Mouse (Mus musculus): ENCODE results near the gene Map1a.
A peak's percentile ranks its signal among the peaks of the same experiment; 100 is the strongest.

Map1a gene

DNA sequence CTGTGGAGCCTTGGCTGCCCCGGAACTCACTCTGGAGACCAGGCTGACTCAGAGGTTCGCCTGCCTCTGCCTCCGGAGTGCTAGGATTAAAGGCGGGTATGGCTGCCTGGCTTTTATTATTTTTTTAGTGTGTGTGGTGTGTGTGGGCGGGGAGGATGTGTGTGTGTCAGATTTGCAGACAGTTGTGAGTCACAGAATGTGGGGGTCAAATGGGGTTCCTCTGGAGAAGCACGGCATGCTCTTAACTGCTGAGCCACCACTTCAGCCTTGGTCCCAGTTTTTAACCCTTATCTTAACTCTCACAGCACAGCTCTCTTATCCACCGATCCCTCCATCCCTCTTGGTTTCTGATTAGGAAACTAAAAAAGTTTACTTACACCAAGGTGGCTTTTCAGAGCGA, 26.9 kb downstream of the Map1a start:
- no peak for DNase-seq

DNA sequence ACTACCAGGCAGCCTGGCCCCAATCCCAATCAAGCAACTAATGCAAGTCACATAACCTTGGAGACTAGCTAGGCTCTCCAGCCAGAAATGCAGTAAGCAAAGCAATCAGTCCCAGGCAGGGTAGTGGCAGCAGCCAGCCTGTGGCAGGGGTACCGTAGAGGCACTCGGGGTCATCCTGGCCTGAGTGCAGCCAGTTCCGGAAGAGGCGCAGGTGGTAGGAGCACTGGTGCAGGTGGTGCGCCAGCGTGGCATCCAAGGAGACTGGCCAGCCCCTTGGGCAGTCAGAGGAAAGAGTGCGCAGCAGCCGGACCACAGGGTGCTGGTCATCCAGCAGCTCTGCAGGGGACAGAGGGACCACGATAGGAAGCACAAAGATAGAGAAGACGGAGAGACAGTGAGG, 33.6 kb downstream of the Map1a start:
- DNase-seq = peak; percentile 84 to 86

DNA sequence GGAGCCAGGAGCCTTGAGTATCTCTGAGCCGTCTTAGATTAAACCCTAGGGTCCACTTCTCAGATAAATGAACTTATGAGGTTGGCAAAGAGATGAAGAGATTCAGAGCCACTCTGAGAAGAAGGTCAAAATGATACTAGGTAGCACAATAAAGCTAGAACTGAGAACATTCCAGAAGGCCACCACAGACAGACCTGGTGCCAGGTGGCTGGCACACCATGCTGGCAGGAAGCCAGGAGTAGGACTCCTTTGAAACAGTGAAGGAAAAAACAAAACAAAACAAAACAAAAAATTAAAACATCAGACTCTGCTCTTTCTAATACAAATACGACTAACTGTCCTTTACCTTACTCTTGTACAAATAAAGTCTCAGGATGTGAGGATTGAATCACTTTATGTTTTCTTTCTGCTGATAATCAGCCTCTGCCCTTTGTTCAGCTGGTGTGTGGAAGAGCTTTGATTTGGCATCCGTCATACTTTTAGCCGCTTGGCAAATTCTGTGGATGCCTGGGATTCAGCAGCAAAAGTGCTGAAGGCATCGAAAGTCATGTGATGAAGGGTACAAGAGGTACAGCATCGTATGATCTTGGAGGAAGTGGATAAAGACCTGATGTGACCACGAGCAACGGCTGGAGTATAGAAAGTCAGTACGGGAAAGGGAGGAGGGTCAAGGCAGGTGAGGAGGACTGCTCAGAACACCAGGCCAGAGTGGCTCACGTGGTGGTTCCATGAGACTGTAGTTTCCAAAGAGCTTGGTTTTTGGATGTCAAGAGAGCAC, 34.5 kb downstream of the Map1a start:
- DNase-seq = peak; percentile 80 to 87

DNA sequence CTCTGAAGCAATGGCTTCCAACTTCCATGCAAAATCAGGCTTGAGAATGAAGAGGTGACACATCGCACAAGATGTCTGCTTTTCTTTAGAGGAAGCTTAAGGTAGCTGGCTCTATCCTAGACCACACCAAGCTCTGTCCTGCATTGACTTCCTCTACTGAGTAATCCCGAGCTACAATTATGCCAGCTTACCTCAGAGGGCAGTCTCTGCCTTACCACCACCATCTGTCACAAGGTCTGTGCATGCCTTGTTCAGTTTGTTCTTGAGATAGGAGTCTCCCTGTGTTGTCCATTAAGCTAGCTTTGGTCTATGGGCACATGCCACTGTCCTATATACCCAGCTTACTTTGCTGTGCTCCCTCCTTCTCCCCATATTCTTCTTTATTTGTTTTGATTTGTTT, 40.1 kb downstream of the Map1a start:
- peak; percentile 65 to 82 for DNase-seq

DNA sequence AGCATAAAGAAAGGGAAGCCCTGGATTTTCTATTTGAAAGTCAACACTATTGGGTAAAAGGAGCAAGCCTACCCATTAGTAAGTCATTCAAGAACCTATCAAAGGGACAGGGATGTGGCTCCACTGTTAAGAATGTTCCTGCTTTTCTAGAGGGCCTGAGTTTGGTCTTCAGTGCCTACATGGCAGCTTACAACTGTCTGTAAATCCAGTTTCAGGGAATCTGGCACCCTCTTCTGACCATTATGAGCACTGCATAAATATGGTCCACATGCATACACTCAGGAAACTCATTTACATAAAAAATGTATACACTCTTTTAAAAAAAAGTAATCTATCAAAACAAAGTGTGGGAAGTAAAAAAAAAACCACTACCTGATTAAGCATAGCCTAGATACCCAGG, 49.7 kb downstream of the Map1a start:
- DNase-seq = no peak

DNA sequence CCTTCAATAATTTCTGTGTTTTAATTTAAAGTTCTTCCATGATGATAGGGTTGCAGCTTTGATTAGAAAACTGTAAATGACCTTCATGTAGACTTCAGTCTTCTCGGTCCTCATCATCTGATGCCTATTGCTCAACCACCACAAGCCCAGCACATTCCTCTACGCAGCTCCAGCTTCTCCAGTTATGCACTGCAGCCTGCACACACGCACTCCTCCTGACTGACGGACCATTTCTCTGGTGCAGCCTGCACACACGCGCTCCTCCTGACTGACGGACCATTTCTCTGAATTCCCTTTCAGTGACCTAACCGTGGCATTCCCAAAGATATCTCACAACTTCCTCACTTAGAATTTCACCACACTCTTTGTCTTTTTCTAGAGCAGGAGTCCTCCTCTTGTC, 63.8 kb downstream of the Map1a start:
- no peak for DNase-seq

DNA sequence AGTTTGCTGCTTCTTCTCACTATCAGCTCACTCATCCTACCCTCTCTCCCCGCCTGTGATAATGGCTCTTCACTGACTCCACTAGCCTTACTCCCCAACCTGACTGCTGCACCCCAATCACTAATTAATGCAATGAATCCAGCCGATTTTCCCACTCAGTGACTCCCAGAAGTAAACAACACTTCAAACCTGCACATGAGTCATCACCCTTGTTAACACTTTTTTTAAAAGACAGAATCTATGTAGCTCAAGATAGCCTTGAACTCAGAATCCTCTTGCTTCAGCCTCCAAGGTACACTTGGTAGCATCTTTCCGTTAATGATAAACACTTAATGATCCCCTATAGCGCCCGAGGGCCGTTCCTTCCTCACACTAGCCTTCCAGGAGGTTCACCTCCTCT, 65.0 kb downstream of the Map1a start:
- peak in 1 of 2 experiments; percentile 10 for DNase-seq

DNA sequence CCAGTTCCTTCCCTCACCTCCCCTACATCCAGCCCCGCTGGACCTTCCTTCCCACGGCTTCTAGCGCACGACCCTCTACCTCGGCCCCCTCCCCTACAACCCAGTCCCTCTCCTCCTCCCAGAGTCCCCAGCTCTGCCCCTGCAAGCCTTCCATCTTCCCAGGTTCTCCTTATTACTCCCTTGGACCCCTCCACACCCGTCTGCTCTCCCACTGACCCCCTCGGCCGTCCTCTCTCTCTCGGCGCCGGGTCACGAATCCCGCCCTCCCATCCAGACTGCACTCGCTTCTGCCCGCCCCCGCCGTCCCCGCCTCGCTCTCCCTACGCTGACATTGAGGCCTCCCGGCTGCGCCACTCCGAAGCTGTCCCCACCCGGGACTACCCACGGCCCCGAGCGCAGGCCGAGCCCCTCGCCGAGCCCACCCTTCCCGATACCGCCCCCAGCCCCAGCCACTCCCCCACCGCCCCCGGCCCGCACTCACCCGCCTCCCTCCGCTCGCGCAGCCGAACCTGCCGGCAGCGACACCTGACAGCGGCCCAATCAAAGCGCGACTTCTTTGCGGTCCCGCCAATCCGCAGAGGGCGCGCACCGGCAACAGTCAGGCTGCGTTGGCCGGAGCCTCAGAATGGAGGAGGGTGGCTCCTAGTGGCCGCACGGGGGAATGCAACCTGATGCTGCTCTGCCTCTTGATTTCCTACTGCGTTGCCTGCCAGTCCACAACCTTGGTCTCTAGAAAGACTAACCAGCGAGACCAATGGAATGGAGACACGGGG, 65.6 kb downstream of the Map1a start, which contains the start of gene Ppip5k1:
Ppip5k1 (minus strand) TSS at position 577 of the 773 bp plus-strand sequence.
- DNase-seq = peak; percentile 99

DNA sequence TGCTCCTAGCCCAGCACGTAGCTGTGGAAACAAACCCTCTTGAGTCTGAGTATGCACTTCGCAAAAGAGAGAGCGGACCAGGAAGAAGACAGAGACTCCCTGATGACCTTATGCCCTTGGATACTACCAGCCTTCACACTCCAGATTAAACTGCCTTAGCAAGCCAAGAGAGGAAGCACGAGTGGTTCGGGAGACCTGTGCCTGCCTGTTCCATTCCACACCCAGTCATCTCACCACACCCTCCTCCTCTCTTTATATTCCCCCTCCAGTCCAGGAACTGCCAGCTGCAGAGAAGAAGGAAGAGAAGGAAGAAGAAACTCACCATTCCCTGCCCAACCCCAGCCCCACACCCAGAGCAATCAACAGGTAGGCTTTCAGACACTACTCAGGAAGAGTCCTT, 68.1 kb downstream of the Map1a start, which contains the start of gene Ckmt1:
Ckmt1 (plus strand) TSS at position 221 of the 400 bp plus-strand sequence.
- DNase-seq = peak in 1 of 2 experiments; percentile 15

DNA sequence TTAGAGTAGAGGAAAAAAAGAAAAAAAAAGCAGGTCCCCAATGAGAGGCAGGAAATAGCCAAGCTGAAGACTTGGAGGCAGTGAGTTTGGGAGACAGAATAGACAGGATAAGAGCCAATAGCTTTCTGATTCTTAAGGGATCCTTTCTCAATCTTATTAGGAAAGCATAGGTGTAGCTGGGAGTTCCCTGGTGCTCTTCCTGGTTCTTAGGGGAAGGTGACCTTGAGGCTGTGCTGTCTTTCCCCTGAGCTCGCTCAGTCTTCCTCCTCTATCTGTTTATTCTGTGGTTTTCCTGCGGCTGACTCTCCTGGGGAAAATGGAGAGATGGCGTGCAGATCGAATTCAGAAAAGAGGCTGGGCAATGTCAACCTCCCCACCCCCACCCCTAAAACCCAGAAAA, 68.6 kb downstream of the Map1a start:
- no peak for DNase-seq

DNA sequence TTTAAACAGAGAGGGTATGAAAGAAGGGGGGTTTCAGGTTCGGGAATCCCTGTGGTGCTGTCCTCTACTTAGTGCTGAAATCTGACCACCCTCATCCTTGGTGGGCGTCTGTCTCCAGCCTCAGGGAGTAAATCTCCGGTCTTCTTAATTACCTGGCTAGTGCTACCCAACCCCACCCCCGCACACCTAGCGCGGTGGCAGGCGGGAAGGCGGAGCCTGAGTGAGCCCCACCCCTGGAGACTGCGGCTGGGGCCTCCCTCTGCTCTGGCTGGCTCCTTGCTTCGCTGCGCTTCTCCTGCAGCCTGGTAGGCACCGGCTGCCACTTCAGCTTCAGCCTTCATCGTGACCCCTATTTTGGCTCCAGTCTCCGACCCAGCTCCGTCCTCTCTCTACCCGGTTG, 69.0 kb downstream of the Map1a start:
- peak; percentile 94 to 96 for DNase-seq

DNA sequence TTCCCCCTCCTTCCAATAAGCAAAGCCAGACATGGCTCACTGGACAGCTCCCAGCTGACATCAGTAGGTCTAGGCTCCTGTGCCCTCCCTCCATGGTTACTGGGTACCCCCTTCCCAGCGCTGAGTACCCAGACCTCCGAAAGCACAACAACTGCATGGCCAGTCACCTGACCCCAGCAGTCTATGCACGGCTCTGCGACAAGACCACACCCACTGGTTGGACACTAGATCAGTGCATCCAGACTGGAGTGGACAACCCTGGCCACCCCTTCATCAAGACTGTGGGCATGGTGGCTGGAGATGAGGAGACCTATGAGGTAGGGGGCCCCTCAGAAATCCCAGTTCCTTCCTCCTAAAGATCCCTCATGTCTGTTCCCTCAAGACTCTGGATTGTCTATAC, 70.1 kb downstream of the Map1a start:
- DNase-seq = peak; percentile 34 to 43

Measured in cerebellum, adult 18-20 months (tissue).